Mouse (Mus musculus) kidney, postnatal 36 days (tissue): ENCODE results near the gene Coa7.

Experiments
- DNase-seq, 2 experiments: peaks; one replicate each; pipeline ENCODE4 v3.0.0; 2021 to 2022; ENCODE audit warnings: mixed read lengths in 2 of 2

Coa7 gene

DNA sequence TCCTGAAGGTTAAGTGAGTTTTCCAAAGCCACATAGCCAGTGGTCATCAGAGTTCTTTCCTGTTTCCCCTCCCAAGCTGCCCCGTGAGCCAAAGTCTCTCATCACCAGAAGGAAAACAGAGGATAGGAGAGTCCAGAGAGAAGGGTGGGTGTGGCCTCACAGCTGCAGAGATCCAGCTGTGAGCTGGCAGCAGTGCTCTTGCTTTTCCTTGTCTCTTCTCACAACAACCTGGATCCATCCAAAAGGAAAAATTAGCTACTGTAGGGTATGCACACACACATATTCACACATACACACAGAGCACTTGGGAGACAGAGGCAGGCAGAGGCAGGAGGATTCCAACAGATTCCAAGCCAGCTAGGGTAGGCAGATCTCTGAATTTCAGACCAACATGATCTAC lies 58.1 kb downstream of the Coa7 start:
- no peak for DNase-seq

DNA sequence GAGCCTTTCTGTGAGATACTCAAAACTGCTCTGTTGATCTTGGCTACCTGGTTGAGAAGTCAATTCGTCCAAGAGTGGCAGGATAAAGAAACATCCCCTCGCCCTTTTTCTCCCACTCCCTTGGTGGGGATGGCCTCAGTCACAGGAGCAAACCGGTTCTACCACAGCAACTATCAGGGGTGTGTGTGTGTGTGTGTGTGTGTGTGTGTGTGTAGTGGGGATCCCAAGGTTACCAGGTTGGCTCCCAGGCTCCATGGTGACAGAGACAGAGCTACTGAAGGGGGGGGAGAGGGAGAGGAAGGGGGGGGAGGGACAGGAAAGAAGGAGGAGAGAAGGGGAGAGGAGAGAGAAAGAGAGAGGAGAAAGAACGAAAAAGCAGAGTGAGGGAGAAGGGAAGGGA lies 59.2 kb downstream of the Coa7 start:
- DNase-seq = no peak

DNA sequence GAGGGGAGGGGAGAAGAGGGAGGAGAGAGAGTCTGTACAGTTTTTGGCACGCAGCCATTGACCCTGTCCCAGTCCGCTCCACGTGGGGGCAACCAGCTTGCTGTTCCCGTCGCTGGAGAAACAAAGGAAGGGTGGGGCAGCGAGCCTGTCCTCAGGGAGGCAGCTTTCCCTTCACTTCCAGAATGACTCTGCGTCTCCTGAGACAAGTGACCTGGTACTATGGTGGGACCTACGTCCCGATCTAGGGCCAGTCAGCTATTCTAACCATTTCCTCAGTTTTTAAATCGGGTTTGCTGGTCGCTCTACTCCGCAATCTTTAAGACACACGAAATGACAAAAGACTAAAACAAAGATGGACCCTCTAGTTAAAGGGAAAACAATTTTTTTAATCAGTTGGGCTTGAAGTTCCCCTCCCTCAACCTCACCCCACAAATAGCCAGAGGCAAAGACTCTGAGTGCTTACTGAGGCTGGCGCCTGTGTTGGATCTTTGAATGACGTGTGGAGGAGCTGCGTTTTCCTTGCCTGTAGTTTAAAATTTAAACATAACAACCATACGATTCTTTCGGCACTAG lies 59.8 kb downstream of the Coa7 start:
- DNase-seq = peak; percentile 74 to 75

DNA sequence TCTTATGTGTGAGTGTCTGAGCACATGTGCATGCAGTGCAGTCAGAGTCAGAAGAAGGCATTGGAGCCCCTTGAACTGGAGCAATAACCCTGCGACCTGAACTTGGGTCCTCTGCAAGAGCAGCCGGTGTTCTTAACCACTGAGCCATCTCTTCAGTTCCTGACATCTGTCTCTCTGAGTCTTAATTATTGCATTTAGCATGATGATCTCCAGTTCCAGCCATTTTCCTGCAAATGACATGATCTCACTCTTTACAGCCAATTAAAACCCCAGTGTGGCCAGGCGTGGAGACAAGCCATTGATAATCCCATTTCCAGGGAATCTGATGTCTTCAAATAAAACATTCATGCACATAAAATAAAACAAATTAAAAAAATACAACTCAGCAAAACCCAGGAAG lies 60.8 kb downstream of the Coa7 start:
- DNase-seq = no peak

DNA sequence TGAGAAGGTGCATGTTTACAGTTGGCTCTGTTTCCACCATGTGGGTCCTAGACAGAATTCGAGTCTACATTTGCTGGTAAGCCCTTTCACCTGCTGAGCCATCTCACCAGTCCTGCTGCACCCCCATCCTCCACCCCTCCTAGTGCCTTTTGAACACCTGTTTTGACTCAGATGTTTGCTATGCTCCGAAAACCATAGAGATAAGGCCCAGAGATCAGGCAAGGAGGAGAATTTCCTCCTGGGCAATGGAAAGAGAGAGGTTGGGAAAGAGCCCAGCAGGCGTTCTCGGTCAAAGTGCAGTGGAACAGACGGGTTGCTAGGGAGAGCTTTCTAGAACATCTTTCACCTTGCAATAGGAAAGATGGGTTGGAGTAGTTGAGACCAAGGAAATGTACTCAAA lies 63.2 kb downstream of the Coa7 start:
- no peak for DNase-seq
